Mouse (Mus musculus): ENCODE measurements around the gene Sstr5. TPM values are rescaled to one million over a fixed set of nuclear protein-coding genes. Genes with fewer than 3 reads are reported as not detected.

Sstr5 gene
- polyA plus RNA-seq, 1 experiment from 2014 or later, result not detected

DNA sequence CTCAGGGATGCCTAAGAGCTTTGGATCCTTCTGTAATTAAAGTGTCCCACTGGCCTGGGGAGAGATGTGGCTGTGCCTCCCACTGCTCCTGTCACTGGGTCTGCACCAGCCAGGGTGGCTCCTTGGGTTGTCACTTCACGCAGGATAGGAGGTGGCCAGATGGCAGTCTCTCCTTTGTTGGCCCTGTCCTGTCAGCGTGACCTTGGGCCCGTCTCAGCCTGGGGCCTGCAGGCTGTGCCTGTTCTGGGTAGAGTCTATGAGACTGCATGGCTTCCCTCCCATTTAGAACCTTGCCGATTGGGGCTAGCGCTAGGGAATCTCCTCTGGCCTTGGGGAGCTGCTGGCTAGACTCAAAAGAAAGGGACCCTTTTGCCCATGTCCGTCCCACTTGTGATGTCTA, 28.8 kb downstream of the Sstr5 start:
- peaks cover 19% of the 10 kb centered on the region for H3K4me1 ChIP-seq
- 81% methylated on average over 6 of the region's 6 CpGs for WGBS

DNA sequence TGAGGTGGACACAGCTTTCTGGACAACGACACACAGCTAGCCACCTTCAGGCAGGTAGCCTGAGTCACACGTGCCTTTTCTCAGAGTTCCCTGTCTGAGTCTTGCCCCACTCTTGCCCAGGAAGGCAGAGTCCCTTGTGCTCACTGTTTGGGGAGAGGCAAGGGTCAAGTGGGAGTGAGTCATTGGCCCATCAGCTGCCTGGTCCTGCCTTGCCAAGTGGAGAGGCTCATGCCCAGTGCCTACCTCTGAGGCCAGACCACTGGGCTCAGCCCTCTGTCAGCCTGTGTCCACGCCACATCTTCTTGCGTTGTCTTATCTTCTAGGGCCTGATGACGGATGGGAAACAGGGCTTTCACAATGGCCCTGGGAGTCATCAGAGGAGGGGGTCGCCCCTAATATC, 29.3 kb downstream of the Sstr5 start:
- Histone ChIP-seq H3K9me3 (no peaks in the 10 kb centered on the region), H3K4me1 (peaks cover 24% of the 10 kb centered on the region), H3K27me3 (ENCODE audit: poor library complexity, severe bottlenecking) (peaks cover 64% of the 10 kb centered on the region), H3K36me3 (replicated peaks) (no peaks in the 10 kb centered on the region), H3K4me3 (no peak overlapping the region), H3K27ac (no peak overlapping the region)
- 80% methylated on average over 6 of the region's 6 CpGs for WGBS
- DNase-seq (ENCODE audit: extremely low spot score, low spot score), result no peak

More for the DNA sequence above, 28.8 kb downstream of the Sstr5 start:
- H3K27me3 ChIP-seq (ENCODE audit: poor library complexity, severe bottlenecking), result peaks cover 68% of the 10 kb centered on the region
- DNase-seq (ENCODE audit: extremely low spot score, low spot score), result no peak
- H3K4me3 ChIP-seq, result no peak overlapping the region
- H3K27ac ChIP-seq, result no peak overlapping the region
- H3K36me3 ChIP-seq (replicated peaks), result no peaks in the 10 kb centered on the region
- no peaks in the 10 kb centered on the region for H3K9me3 ChIP-seq

DNA sequence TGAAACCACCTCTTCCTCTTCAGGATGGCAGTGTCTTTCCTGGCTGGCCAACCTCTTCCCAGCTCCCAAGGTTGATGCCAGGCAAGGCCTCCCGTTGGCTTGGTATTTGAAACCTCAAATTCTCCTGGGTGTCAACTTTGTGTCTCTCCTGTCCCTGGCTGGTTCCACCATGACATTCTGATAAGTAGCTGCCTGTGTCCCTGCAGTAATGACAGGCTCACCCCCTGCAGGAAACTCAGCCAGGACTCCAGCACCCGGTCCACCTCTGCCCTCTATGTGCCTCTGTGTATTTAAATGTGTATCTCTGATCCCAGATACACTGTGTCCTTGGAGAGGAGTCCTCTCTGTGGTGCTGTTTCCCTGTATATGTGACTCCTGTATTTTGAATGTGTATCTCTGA, 30.8 kb downstream of the Sstr5 start:
- no peak for DNase-seq (ENCODE audit: extremely low spot score, low spot score)
- Histone ChIP-seq H3K4me1 (peaks cover 29% of the 10 kb centered on the region), H3K27me3 (ENCODE audit: poor library complexity, severe bottlenecking) (peaks cover 49% of the 10 kb centered on the region), H3K36me3 (replicated peaks) (no peaks in the 10 kb centered on the region), H3K27ac (no peak overlapping the region), H3K9me3 (no peaks in the 10 kb centered on the region), H3K4me3 (no peak overlapping the region)
- 87% methylated on average over 2 of the region's 2 CpGs for WGBS

DNA sequence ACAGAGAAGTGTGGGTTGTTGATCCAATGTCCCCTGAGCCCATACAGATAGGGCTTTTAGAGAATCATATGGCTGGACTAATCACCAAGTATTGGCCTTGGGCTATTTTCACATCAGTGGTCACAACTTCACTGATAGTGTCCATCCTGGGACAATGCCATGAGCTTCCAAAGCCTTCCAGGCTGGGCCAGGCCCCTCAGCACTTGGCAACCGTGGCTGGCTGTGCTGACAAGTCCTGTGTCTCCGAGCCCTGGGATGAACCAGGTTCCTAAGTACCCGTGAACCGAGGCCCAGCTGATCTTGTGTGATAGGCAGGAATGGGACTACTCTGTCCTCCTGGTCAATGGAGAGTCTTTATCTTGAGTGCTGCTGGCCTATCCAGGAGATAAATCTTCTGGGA, 33.0 kb downstream of the Sstr5 start:
- H3K4me1 ChIP-seq, result peaks cover 21% of the 10 kb centered on the region
- H3K27me3 ChIP-seq (ENCODE audit: poor library complexity, severe bottlenecking), result peaks cover 31% of the 10 kb centered on the region
- no peaks in the 10 kb centered on the region for H3K36me3 ChIP-seq (replicated peaks)
- WGBS, result 85% methylated on average over 4 of the region's 4 CpGs
- no peak overlapping the region for H3K27ac ChIP-seq
- DNase-seq (ENCODE audit: extremely low spot score, low spot score), result no peak
- 0 out of 2 replicates have a peak, but pooled peaks cover 4% of the 10 kb centered on the region for H3K9me3 ChIP-seq
- no peak overlapping the region for H3K4me3 ChIP-seq

DNA sequence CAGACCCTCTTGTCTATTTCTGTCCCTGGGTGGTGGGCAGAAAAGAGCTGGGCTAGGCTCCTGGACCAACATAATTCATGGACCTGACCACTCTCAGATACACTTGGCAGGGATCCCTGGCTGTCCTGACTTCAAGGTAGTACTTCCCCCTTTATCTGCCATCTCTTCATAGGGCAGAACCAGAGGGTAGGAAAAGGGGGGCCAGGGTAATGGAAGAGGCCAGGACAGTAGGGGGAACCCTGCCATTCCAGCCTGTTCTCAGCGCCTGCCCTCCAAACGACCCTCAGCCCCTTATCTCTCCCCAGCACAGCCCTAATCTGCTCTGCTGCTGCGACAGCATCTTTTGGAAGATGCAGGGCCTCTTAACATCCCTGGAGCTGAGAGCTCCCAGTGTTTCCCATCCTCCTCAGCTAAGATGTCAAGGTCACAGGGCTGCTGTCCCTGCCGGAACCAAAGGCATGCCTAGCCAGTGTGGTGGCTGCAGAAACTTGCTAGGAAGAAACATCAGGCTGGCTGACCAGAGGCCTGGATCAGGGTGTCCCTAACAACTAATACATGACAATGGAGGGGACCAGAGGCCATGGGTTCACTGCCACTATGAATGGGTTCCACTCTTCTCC, 33.7 kb downstream of the Sstr5 start:
- Histone ChIP-seq H3K4me1 (peaks cover 21% of the 10 kb centered on the region), H3K27ac (peak overlapping the region; percentile 4; the same call in 1 of the 2 replicates), H3K36me3 (replicated peaks) (no peaks in the 10 kb centered on the region), H3K4me3 (no peak overlapping the region), H3K9me3 (0 out of 2 replicates have a peak, but pooled peaks cover 4% of the 10 kb centered on the region), H3K27me3 (ENCODE audit: poor library complexity, severe bottlenecking) (peaks cover 24% of the 10 kb centered on the region)
- no peak for DNase-seq (ENCODE audit: extremely low spot score, low spot score)
- WGBS, result 65% methylated on average over 4 of the region's 4 CpGs

DNA sequence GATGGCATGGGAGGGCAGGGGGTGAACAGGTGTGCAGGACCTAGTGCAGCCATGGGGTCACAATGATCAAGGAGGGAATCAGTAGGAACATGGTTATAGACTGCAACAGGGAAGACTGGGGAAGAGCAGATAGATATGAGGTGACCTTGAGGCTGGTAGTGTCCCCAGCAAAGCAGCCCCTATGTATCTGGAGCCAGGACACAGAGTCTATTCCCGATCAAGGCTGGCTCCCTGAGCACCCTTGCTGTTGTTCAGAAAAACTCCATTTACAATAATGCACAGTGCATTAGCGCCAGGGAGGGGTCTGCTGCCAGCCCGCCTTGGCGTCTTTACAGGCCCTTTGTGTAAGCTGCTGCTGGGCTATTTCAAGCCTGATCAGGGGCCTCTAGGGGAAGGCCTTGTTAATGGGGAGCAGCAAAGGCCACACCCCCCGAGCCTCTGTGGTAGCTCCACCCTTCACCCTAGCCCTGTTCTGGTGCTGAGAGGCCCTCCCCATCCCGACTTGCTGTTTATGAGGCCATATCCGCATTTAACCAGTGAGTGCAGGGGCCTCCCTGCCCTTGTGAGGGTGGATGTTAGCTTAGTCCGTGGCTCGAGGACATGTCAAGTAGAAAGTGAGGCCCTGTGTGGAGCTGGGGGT, 34.7 kb downstream of the Sstr5 start:
- peaks cover 17% of the 10 kb centered on the region for H3K27me3 ChIP-seq (ENCODE audit: poor library complexity, severe bottlenecking)
- H3K4me1 ChIP-seq, result peaks cover 21% of the 10 kb centered on the region
- 24% methylated on average over 9 of the region's 9 CpGs for WGBS
- peak; percentile 22 for DNase-seq (ENCODE audit: extremely low spot score, low spot score)
- H3K4me3 ChIP-seq, result no peak overlapping the region
- 0 out of 2 replicates have a peak, but pooled peaks cover 4% of the 10 kb centered on the region for H3K9me3 ChIP-seq
- H3K36me3 ChIP-seq (replicated peaks), result no peaks in the 10 kb centered on the region
- peak overlapping the region; percentile 37 for H3K27ac ChIP-seq

DNA sequence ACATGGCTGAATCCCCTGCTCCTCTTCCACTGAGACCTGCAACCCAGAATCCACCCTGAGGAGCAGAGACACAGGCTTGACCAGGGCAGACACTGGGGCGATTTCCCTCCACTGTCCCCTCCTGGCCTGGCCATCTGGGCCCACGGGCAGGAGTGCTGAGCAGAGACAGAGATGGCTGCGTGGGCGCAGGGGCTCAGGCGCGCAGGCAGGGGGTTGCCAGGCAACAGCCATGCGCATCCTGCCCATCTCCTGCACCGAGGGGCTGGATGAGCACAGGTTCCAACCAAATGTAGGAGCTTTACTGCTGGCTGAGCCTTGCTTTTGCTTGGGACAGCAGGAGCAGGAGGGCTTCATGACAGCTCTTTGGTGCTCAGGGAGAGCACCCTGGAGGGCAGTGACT, 40.5 kb downstream of the Sstr5 start:
- Histone ChIP-seq H3K4me3 (no peak overlapping the region), H3K27ac (no peak overlapping the region), H3K36me3 (replicated peaks) (no peaks in the 10 kb centered on the region), H3K9me3 (0 out of 2 replicates have a peak, but pooled peaks cover 4% of the 10 kb centered on the region), H3K27me3 (ENCODE audit: poor library complexity, severe bottlenecking) (no peaks in the 10 kb centered on the region; the same call in 1 of the 2 replicates), H3K4me1 (peaks cover 7% of the 10 kb centered on the region; the same call in 1 of the 2 replicates)
- 75% methylated on average over 8 of the region's 8 CpGs for WGBS
- DNase-seq (ENCODE audit: extremely low spot score, low spot score), result no peak

DNA sequence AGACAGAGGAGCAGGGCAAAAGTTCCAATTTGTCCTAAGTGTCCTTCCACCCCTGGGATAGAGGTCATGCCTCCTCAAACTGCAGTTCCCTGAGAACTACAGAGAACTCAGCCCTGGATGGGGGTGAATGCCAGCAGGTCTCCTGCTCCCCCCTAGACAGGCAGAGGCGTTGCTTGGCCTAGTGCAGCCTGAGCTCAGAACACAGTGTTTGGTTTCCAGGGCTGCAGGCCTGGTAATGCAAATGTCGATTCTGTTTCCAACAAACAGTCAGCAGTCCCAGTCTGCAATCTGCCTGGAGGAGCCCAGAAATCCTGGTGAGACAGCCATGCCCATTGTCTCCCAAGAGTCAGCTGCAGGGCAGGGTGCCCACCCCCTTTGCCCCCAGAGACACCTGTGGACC, 42.8 kb downstream of the Sstr5 start, which contains the start of gene Tekt4:
Gene Tekt4 (plus strand): TSS at position 344 of the 400 bp plus-strand sequence.
- WGBS, result 50% methylated on average over 2 of the region's 2 CpGs
- peaks cover 3% of the 10 kb centered on the region; the same call in 1 of the 2 replicates for H3K27me3 ChIP-seq (ENCODE audit: poor library complexity, severe bottlenecking)
- H3K27ac ChIP-seq, result no peak within 1 kb of the TSS
- H3K4me3 ChIP-seq, result no peak within 1 kb of the TSS
- peaks cover 14% of the 10 kb centered on the region; the same call in 1 of the 2 replicates for H3K4me1 ChIP-seq
- DNase-seq (ENCODE audit: extremely low spot score, low spot score), result no peak
- no peaks in the 10 kb centered on the region for H3K36me3 ChIP-seq (replicated peaks)
- no peaks in the 10 kb centered on the region for H3K9me3 ChIP-seq

DNA sequence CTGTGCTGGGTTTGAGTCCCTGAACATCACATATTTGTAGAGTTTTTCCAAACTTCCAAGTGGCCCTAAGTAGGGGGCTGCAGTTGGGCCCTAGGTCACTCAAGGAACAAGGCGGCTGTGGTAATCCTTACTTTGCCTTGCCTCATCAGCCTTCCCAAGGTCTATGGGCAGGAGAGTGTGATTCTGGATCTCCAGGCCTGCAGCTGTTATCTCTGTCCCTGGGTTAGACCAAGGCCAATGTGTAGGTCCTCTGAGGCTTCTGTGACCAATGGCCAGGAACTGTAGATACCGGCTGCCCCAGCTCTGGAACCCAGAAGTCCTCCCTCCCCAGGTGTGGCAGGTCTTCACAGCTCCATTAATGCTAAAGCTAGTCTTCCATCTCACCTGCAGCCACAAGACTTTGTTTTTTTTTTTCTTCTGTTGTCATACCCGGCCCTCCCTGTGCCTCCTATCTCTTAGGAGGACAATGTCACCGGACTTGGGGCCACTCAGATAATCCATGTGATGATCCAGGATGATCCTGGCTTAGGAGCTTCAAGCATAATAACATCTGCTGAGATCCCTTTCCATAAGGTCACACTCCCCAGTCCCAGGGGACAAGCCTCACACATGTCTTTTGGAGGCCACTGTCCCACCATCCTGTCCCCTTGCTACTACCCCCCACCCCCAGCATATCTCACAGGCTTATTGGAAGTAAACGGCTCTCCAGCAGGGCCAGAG, 44.7 kb downstream of the Sstr5 start:
- Histone ChIP-seq H3K27ac (no peak overlapping the region), H3K27me3 (ENCODE audit: poor library complexity, severe bottlenecking) (peaks cover 3% of the 10 kb centered on the region; the same call in 1 of the 2 replicates), H3K4me3 (no peak overlapping the region), H3K9me3 (no peaks in the 10 kb centered on the region), H3K4me1 (peaks cover 14% of the 10 kb centered on the region; the same call in 1 of the 2 replicates), H3K36me3 (replicated peaks) (no peaks in the 10 kb centered on the region)
- 77% methylated on average over 5 of the region's 5 CpGs for WGBS
- no peak for DNase-seq (ENCODE audit: extremely low spot score, low spot score)

DNA sequence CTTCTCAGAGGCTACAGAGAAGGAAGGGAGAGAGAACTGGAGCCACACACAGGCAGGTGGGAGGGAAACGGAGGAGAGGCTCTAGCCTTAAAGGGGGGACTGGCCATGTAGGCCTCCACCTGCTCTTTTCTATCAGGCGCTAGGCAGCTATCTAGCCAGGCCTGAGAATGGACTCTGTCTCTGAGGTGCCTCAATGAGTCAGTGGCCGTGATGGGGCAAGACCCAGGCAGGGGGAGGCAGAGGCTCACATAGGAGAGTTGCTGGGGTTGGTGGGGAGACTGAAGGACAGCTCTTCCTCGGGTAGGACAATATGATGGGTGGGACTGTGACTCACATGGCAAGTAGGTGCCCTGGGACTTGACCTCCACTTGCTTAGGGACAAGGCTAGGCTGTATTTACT, 46.8 kb downstream of the Sstr5 start:
- Histone ChIP-seq H3K9me3 (no peaks in the 10 kb centered on the region), H3K4me3 (no peak overlapping the region), H3K4me1 (peaks cover 15% of the 10 kb centered on the region; the same call in 1 of the 2 replicates), H3K27ac (no peak overlapping the region), H3K27me3 (ENCODE audit: poor library complexity, severe bottlenecking) (peaks cover 3% of the 10 kb centered on the region; the same call in 1 of the 2 replicates), H3K36me3 (replicated peaks) (no peaks in the 10 kb centered on the region)
- no peak for DNase-seq (ENCODE audit: extremely low spot score, low spot score)
- 77% methylated on average over 4 of the region's 4 CpGs for WGBS

DNA sequence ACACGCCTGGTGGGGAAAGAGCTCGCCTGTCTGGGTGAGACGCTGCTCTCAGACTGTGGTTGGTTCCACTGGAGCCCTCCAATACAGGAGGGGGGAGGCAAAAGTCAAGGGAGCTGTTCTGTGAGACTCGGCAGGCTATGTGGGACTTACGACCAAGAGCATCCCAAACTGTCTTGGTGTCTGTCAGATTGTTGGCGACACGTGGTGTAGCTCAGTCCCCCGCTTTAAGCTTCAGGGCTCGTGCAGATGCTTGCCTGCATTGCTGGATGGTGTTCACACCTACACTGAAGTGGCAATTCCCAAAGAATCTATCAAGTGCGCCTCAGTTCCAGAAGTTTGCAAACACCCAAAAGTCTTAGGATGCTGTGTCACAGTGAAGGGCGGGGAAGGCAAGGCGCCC, 49.2 kb downstream of the Sstr5 start:
- Histone ChIP-seq H3K27ac (no peak overlapping the region), H3K4me3 (no peak overlapping the region), H3K4me1 (peaks cover 10% of the 10 kb centered on the region; the same call in 1 of the 2 replicates), H3K9me3 (no peaks in the 10 kb centered on the region), H3K27me3 (ENCODE audit: poor library complexity, severe bottlenecking) (peaks cover 3% of the 10 kb centered on the region; the same call in 1 of the 2 replicates), H3K36me3 (replicated peaks) (no peaks in the 10 kb centered on the region)
- DNase-seq (ENCODE audit: extremely low spot score, low spot score), result no peak
- 89% methylated on average over 12 of the region's 12 CpGs for WGBS

DNA sequence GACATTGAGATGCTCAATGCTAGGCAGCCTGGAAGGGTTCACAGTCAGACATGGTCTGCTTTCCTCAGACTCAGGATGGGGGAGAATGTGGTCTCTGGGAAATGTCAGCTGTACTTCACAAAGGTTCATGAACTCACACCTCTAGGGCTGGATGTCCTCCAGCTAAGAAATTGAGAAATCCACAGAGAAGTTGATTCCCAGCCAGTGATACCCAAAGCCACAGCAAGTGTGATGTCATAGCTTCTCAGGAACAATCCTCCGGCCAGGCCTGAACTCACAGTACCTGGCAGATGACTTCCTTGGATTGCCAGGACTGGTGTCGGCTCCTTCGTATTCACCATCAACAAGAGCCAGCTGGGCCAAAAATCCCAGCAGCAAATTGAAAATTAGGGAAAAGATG, 51.2 kb downstream of the Sstr5 start:
- 87% methylated on average over 3 of the region's 3 CpGs for whole genome bisulfite sequencing
- H3K27ac ChIP-seq, result no peak overlapping the region
- H3K9me3 ChIP-seq, result no peaks in the 10 kb centered on the region
- H3K36me3 ChIP-seq (replicated peaks), result no peaks in the 10 kb centered on the region
- no peak for DNase-seq (ENCODE audit: extremely low spot score, low spot score)
- peaks cover 10% of the 10 kb centered on the region; the same call in 1 of the 2 replicates for H3K4me1 ChIP-seq
- H3K4me3 ChIP-seq, result no peak overlapping the region
- H3K27me3 ChIP-seq (ENCODE audit: poor library complexity, severe bottlenecking), result peaks cover 3% of the 10 kb centered on the region; the same call in 1 of the 2 replicates

All from forebrain, embryonic 10.5 days (tissue).